Mouse (Mus musculus): ENCODE data around the gene Plekha6. TPM values are rescaled to one million over a fixed set of nuclear protein-coding genes. Genes with fewer than 3 reads are reported as not detected.

Plekha6 gene
- total and polyA plus RNA-seq, 3 experiments, result 11.8 to 28.5 TPM; not detected in 1

- no peak for DNase-seq (ENCODE audit: low read depth, low spot score)
- Histone ChIP-seq H3K4me3 (ENCODE audit: control insufficient read depth in 1 of 2, insufficient read depth in 1 of 2, low read depth in 2 of 2, low read length in 2 of 2) (no peak overlapping the region), H3K9me3 (replicated peaks; ENCODE audit: insufficient read depth, low read length) (no peaks in the 10 kb centered on the region), H3K27ac (ENCODE audit: control insufficient read depth, low read depth, low read length) (no peak overlapping the region), H3K27me3 (ENCODE audit: control insufficient read depth in 1 of 2, insufficient read depth in 2 of 2, low read length in 2 of 2) (no peaks in the 10 kb centered on the region), H3K36me3 (ENCODE audit: control insufficient read depth in 1 of 2, insufficient read depth in 2 of 2, low read length in 2 of 2) (no peaks in the 10 kb centered on the region), H3K79me2 (ENCODE audit: control insufficient read depth, insufficient read depth, low read length, poor library complexity) (no peaks in the 10 kb centered on the region), H3K9ac (ENCODE audit: control insufficient read depth, low read depth, low read length, poor library complexity, severe bottlenecking) (no peak overlapping the region), H3K4me1 (ENCODE audit: control insufficient read depth in 1 of 2, insufficient read depth in 2 of 2, low read length in 2 of 2) (no peaks in the 10 kb centered on the region)
- TF ChIP-seq MEF2A (IDR thresholded peaks at IDR 0.05; ENCODE audit: extremely low read depth, insufficient replicate concordance, low read depth, low read length, poor library complexity, severe bottlenecking), result no peak
Observed at GRCm38 (mm10) chr1:133201499-133201898, 37.5 kb downstream of the Plekha6 start.

GRCm38 (mm10) chr1:133203701-133204100 lies 39.7 kb downstream of the Plekha6 start:
- DNase-seq (ENCODE audit: low read depth, low spot score), result no peak
- H3K27me3 ChIP-seq (ENCODE audit: control insufficient read depth in 1 of 2, insufficient read depth in 2 of 2, low read length in 2 of 2), result no peaks in the 10 kb centered on the region

GRCm38 (mm10) chr1:133204341-133204849 lies 40.4 kb downstream of the Plekha6 start:
- no peaks in the 10 kb centered on the region for H3K79me2 ChIP-seq (ENCODE audit: control insufficient read depth, insufficient read depth, low read length, poor library complexity)
- no peaks in the 10 kb centered on the region for H3K9me3 ChIP-seq (replicated peaks; ENCODE audit: insufficient read depth, low read length)
- no peaks in the 10 kb centered on the region for H3K36me3 ChIP-seq (ENCODE audit: control insufficient read depth in 1 of 2, insufficient read depth in 2 of 2, low read length in 2 of 2)
- no peak overlapping the region for H3K9ac ChIP-seq (ENCODE audit: control insufficient read depth, low read depth, low read length, poor library complexity, severe bottlenecking)
- H3K4me1 ChIP-seq (ENCODE audit: control insufficient read depth in 1 of 2, insufficient read depth in 2 of 2, low read length in 2 of 2), result no peaks in the 10 kb centered on the region
- H3K4me3 ChIP-seq (ENCODE audit: control insufficient read depth in 1 of 2, insufficient read depth in 1 of 2, low read depth in 2 of 2, low read length in 2 of 2), result no peak overlapping the region
- no peak for DNase-seq (ENCODE audit: low read depth, low spot score)
- no peaks in the 10 kb centered on the region for H3K27me3 ChIP-seq (ENCODE audit: control insufficient read depth in 1 of 2, insufficient read depth in 2 of 2, low read length in 2 of 2)
- no peak overlapping the region for H3K27ac ChIP-seq (ENCODE audit: control insufficient read depth, low read depth, low read length)
- TF ChIP-seq JUND (IDR thresholded peaks at IDR 0.05; ENCODE audit: low read depth, low read length), result no peak
- TF ChIP-seq USF2 (IDR thresholded peaks at IDR 0.05; ENCODE audit: borderline replicate concordance in 1 of 2, insufficient read depth in 1 of 2, low read depth in 1 of 2, low read length in 2 of 2), result no peak
- TF ChIP-seq POLR2AphosphoS5 (IDR thresholded peaks at IDR 0.05; ENCODE audit: borderline replicate concordance, low read depth, low read length), result no peak
- TF ChIP-seq HCFC1 (IDR thresholded peaks at IDR 0.05; ENCODE audit: low read depth, low read length), result no peak
- no peak for TF ChIP-seq ZKSCAN1 (IDR thresholded peaks at IDR 0.05; ENCODE audit: low read depth, low read length)

More at GRCm38 (mm10) chr1:133203701-133204100, 39.7 kb downstream of the Plekha6 start:
- no peak overlapping the region for H3K27ac ChIP-seq (ENCODE audit: control insufficient read depth, low read depth, low read length)
- H3K4me1 ChIP-seq (ENCODE audit: control insufficient read depth in 1 of 2, insufficient read depth in 2 of 2, low read length in 2 of 2), result no peaks in the 10 kb centered on the region
- no peaks in the 10 kb centered on the region for H3K36me3 ChIP-seq (ENCODE audit: control insufficient read depth in 1 of 2, insufficient read depth in 2 of 2, low read length in 2 of 2)
- no peak overlapping the region for H3K9ac ChIP-seq (ENCODE audit: control insufficient read depth, low read depth, low read length, poor library complexity, severe bottlenecking)
- H3K9me3 ChIP-seq (replicated peaks; ENCODE audit: insufficient read depth, low read length), result no peaks in the 10 kb centered on the region
- H3K4me3 ChIP-seq (ENCODE audit: control insufficient read depth in 1 of 2, insufficient read depth in 1 of 2, low read depth in 2 of 2, low read length in 2 of 2), result no peak overlapping the region
- H3K79me2 ChIP-seq (ENCODE audit: control insufficient read depth, insufficient read depth, low read length, poor library complexity), result no peaks in the 10 kb centered on the region
- no peak for TF ChIP-seq KAT2A (conservative IDR thresholded peaks at IDR 0.05; ENCODE audit: low read depth, low read length)
- TF ChIP-seq USF2 (IDR thresholded peaks at IDR 0.05; ENCODE audit: borderline replicate concordance in 1 of 2, insufficient read depth in 1 of 2, low read depth in 1 of 2, low read length in 2 of 2), result no peak
- TF ChIP-seq TBP (IDR thresholded peaks at IDR 0.05; ENCODE audit: low read depth, low read length), result no peak
- TF ChIP-seq NELFE (IDR thresholded peaks at IDR 0.05; ENCODE audit: low read depth, low read length), result no peak
- TF ChIP-seq MEF2A (IDR thresholded peaks at IDR 0.05; ENCODE audit: extremely low read depth, insufficient replicate concordance, low read depth, low read length, poor library complexity, severe bottlenecking), result no peak
- no peak for TF ChIP-seq GATA1 (IDR thresholded peaks at IDR 0.05; ENCODE audit: low read depth, low read length)
- TF ChIP-seq TCF12 (IDR thresholded peaks at IDR 0.05; ENCODE audit: low read depth, low read length), result no peak
- TF ChIP-seq MYC (IDR thresholded peaks at IDR 0.05; ENCODE audit: low read depth, low read length), result no peak
- no peak for TF ChIP-seq NRF1 (IDR thresholded peaks at IDR 0.05; ENCODE audit: insufficient read depth, low read depth, low read length, poor library complexity, severe bottlenecking)
- TF ChIP-seq POLR2AphosphoS5 (IDR thresholded peaks at IDR 0.05; ENCODE audit: borderline replicate concordance, low read depth, low read length), result no peak
- no peak for TF ChIP-seq SMC3 (IDR thresholded peaks at IDR 0.05; ENCODE audit: low read depth, low read length)
- TF ChIP-seq EP300 (IDR thresholded peaks at IDR 0.05; ENCODE audit: low read depth in 1 of 2, low read length in 2 of 2), result no peak
- no peak for TF ChIP-seq UBTF (IDR thresholded peaks at IDR 0.05; ENCODE audit: borderline replicate concordance, insufficient read depth, low read depth, low read length)
- no peak for TF ChIP-seq HCFC1 (IDR thresholded peaks at IDR 0.05; ENCODE audit: low read depth, low read length)
- no peak for TF ChIP-seq RCOR1 (IDR thresholded peaks at IDR 0.05; ENCODE audit: low read depth, low read length)
- TF ChIP-seq SIN3A (IDR thresholded peaks at IDR 0.05; ENCODE audit: low read length), result no peak

Data from MEL (cell line).